22 mouse cellular contexts compared by ENCODE assay signal in genomic region chr4:108008541-108008940, GRCm38 (mm10). TPM values are rescaled to one million over a fixed set of nuclear protein-coding genes. Genes with fewer than 3 reads are reported as not detected.
A peak's percentile ranks its signal among the peaks of the same experiment; 100 is the strongest.
DNase-seq lines count a peak whose midpoint lies in the region; ATAC-seq and TF ChIP-seq lines count a peak whose summit lies in the region.
"Had no signal": no experiment of that assay in that cellular context is flagged by ENCODE, and none has a peak within 500 bp of the region (broad histone marks: within the 10 kb centered on the region; RNA-seq: fewer than 3 reads in every experiment).

No protein-coding gene starts in this region.

- no peaks in the 10 kb centered on the region for H3K4me1 ChIP-seq in liver, embryonic 11.5 days (replicated peaks; ENCODE audit: control insufficient read depth, insufficient read depth, low read length)
- H3K4me1 ChIP-seq in liver, embryonic 14.5 days (replicated peaks; ENCODE audit: control insufficient read depth in 2 of 2, insufficient read depth in 2 of 2, low read length in 1 of 2), result no peaks in the 10 kb centered on the region
- H3K4me1 ChIP-seq: hindbrain, embryonic 13.5 days had no signal

- peak; percentile 34 for DNase-seq in cerebellum, adult 11-12 months
- no peak for DNase-seq in cerebellum, adult 8-10 months
- DNase-seq in liver, embryonic 11.5 days (ENCODE audit: low spot score), result no peak
- DNase-seq in liver, result no peak
- DNase-seq in c-Kit-positive CD71-positive TER-119-positive erythroid progenitor cells, embryonic 14.5 days (ENCODE audit: low spot score), result peak; percentile 26
- DNase-seq in liver, embryonic 14.5 days (ENCODE audit: low read depth in 3 of 3, low spot score in 3 of 3), result no peak
- DNase-seq in urinary bladder, postnatal 25 days (ENCODE audit: low spot score), result no peak
- no peak for DNase-seq in thymus, postnatal 25 days
- DNase-seq: adrenal gland, postnatal 14 days; forebrain, postnatal 0 days; gastrocnemius, adult 2 months; gastrocnemius, postnatal 25 days; heart, postnatal 10 days; kidney, adult 11 months had no signal

- no peaks in the 10 kb centered on the region for H3K27me3 ChIP-seq in liver, embryonic 11.5 days (replicated peaks; ENCODE audit: control insufficient read depth, insufficient read depth, low read length)
- no peaks in the 10 kb centered on the region for H3K27me3 ChIP-seq in liver, embryonic 14.5 days (ENCODE audit: control insufficient read depth, insufficient read depth, low read length)
- H3K27me3 ChIP-seq: embryonic facial prominence, embryonic 13.5 days; forebrain, embryonic 13.5 days; Patski had no signal

- no peaks in the 10 kb centered on the region for H3K36me3 ChIP-seq in liver, embryonic 11.5 days (ENCODE audit: control insufficient read depth, insufficient read depth, low read length)
- H3K36me3 ChIP-seq in liver, embryonic 14.5 days (replicated peaks; ENCODE audit: control insufficient read depth, insufficient read depth, low read depth), result no peaks in the 10 kb centered on the region
- H3K36me3 ChIP-seq: embryonic facial prominence, embryonic 13.5 days; hindbrain, embryonic 13.5 days had no signal

- TF ChIP-seq EP300 in liver, embryonic 14.5 days (IDR thresholded peaks at IDR 0.05; ENCODE audit: low read depth), result no peak

- no peak overlapping the region for H3K4me2 ChIP-seq in liver, embryonic 11.5 days
- no peak overlapping the region for H3K4me2 ChIP-seq in liver, embryonic 14.5 days (ENCODE audit: low read depth)
- H3K4me2 ChIP-seq: embryonic facial prominence, embryonic 13.5 days; forebrain, embryonic 13.5 days; hindbrain, embryonic 13.5 days had no signal

- no peaks in the 10 kb centered on the region for H3K9me3 ChIP-seq in liver, embryonic 11.5 days (ENCODE audit: control insufficient read depth, low read length)
- H3K9me3 ChIP-seq in liver, embryonic 14.5 days (ENCODE audit: control insufficient read depth, low read length), result no peaks in the 10 kb centered on the region
- H3K9me3 ChIP-seq: embryonic facial prominence, embryonic 13.5 days; forebrain, embryonic 13.5 days; hindbrain, embryonic 13.5 days had no signal

- WGBS in liver, embryonic 11.5 days, result 56% methylated on average over 8 of the region's 8 CpGs
- 42% methylated on average over 8 of the region's 8 CpGs for WGBS in liver, embryonic 14.5 days (ENCODE audit: insufficient replicate concordance)

- H3K27ac ChIP-seq in liver, embryonic 11.5 days (ENCODE audit: low read depth, low read length), result no peak overlapping the region
- no peak overlapping the region for H3K27ac ChIP-seq in liver, embryonic 14.5 days
- H3K27ac ChIP-seq: embryonic facial prominence, embryonic 13.5 days; forebrain, embryonic 13.5 days; gastrocnemius, adult 2 months; hindbrain, embryonic 13.5 days; hindbrain, postnatal 0 days had no signal

- TF ChIP-seq CTCF in liver, embryonic 14.5 days (IDR thresholded peaks at IDR 0.05; ENCODE audit: low read depth), result no peak

- H3K4me3 ChIP-seq in liver, embryonic 11.5 days (ENCODE audit: low read depth, low read length), result no peak overlapping the region
- no peak overlapping the region for H3K4me3 ChIP-seq in liver, embryonic 14.5 days (ENCODE audit: insufficient read depth in 1 of 2, low read depth in 2 of 2, low read length in 2 of 2)
- H3K4me3 ChIP-seq: embryonic facial prominence, embryonic 13.5 days; forebrain, embryonic 13.5 days; gastrocnemius, adult 2 months; hindbrain, embryonic 13.5 days had no signal

- ATAC-seq in liver, embryonic 11.5 days (replicated peaks; ENCODE audit: low FRiP score), result peak; percentile 74
- peak; percentile 70; the same call in 1 of the 2 replicates for ATAC-seq in liver, embryonic 14.5 days (ENCODE audit: insufficient read depth)
- ATAC-seq: activated CD4-positive, CD25-positive, alpha-beta regulatory T cell, adult 4 months; forebrain, embryonic 13.5 days; forebrain, postnatal 0 days; hindbrain, postnatal 0 days; Patski had no signal

- no peak overlapping the region for H3K9ac ChIP-seq in liver, embryonic 11.5 days (ENCODE audit: low read depth, low read length)
- no peak overlapping the region for H3K9ac ChIP-seq in liver, embryonic 14.5 days (replicated peaks)
- H3K9ac ChIP-seq: embryonic facial prominence, embryonic 13.5 days; forebrain, embryonic 13.5 days; forebrain, postnatal 0 days; hindbrain, embryonic 13.5 days had no signal

RNA-seq across cellular contexts. Expression of gene Slc1a7, which starts 40.4 kb away (rescaled TPM):
- polyA plus RNA-seq in liver, embryonic 11.5 days (2014; fragmentation: Nextera tagmentation; extraction: Ambion mirVana), result not detected in 2 replicates
- 0.03 TPM in 2 replicates for polyA plus RNA-seq in liver, embryonic 14.5 days (2012; rRNA removed)
- polyA plus RNA-seq in liver, embryonic 14.5 days (2014; fragmentation: Nextera tagmentation; extraction: Ambion mirVana), result not detected in 2 replicates
- polyA plus RNA-seq: C2C12; embryonic facial prominence, embryonic 13.5 days; forebrain, embryonic 13.5 days; heart, embryonic 14.5 days; hindbrain, embryonic 13.5 days had no signal

Comparison
In these comparisons a context has a peak if more than half of its experiments do, and no peak if none do; other contexts are left out.
1. DNase-seq: peak in cerebellum, adult 11-12 months (single experiment) and c-Kit-positive CD71-positive TER-119-positive erythroid progenitor cells, embryonic 14.5 days (single experiment); none in cerebellum, adult 8-10 months (single experiment), liver, embryonic 11.5 days (single experiment), liver (single experiment), liver, embryonic 14.5 days (0 of 3), urinary bladder, postnatal 25 days (single experiment) and thymus, postnatal 25 days (single experiment).